Mouse (Mus musculus) lung, postnatal 4 days (tissue): ENCODE measurements around the gene Lingo3.
"Not testable (repeated sequence)": the region's sequence is repeated elsewhere in the genome, so short reads cannot be mapped to it uniquely, and the experiment has no call there.

ENCODE experiments used
- DNase-seq, 2 experiments: peaks; one replicate each; pipeline ENCODE4 v3.0.0; 2021

Lingo3 gene

GRCm38 (mm10) chr10:80819406-80819805 lies 24.4 kb downstream of the Lingo3 start:
- peak in 1 of 2 experiments; percentile 8 for DNase-seq

GRCm38 (mm10) chr10:80818599-80819281 lies 25.1 kb downstream of the Lingo3 start:
- DNase-seq, result peak in 1 of 2 experiments; percentile 19

DNA sequence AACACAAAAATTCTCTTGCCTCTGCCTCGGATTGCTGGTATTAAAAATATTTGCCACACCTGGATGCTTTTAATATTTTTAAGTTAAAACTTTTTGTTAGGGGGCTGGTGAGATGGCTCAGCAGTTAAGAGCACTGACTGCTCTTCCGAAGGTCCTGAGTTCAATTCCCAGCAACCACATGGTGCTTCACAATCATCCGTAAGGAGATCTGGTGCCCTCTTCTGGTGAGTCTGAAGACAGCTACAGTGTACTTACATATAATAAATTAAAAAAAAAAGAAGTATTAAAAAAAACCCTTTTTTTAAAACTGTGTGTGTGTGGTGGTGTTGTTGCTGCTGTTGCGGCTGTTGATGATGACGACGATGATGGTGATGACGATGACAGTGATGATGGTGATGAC lies 25.9 kb downstream of the Lingo3 start:
- not testable (repeated sequence) for DNase-seq

GRCm38 (mm10) chr10:80817164-80817563 lies 26.7 kb downstream of the Lingo3 start:
- peak in 1 of 2 experiments; percentile 9 for DNase-seq

DNA sequence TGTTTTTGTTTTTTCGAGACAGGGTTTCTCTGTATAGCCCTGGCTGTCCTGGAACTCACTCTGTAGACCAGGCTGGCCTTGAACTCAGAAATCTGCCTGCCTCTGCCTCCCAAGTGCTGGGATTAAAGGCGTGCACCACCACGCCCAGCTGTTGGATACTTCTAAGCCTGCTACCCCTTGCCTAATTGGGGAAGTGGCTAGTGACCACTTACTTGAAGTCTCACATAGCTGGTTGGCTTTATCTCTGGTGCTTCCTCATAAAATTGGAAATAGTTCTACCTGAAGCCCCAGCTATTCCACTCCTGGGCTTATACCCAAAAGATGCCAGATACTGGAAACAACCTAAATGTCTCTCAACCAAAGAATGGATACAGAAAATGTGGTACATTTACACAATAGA lies 27.5 kb downstream of the Lingo3 start:
- DNase-seq, result peak in 1 of 2 experiments; percentile 4

DNA sequence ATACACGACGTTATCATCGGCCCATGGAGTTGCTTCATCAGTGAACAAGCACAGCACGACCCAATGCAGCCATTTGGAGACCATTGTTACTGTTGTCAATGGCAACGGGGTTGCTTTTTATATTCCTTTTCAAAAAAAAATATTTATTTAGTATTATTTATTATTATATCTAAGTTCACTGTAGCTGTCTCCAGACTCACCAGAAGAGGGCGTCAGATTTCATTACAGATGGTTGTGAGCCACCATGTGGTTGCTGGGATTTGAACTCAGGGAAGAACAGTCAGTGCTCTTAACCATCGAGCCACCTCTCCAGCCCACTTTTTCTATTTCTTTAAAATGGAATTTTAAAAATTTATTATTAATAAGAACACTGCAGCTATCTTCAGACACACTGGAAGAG lies 29.0 kb downstream of the Lingo3 start:
- no peak for DNase-seq

DNA sequence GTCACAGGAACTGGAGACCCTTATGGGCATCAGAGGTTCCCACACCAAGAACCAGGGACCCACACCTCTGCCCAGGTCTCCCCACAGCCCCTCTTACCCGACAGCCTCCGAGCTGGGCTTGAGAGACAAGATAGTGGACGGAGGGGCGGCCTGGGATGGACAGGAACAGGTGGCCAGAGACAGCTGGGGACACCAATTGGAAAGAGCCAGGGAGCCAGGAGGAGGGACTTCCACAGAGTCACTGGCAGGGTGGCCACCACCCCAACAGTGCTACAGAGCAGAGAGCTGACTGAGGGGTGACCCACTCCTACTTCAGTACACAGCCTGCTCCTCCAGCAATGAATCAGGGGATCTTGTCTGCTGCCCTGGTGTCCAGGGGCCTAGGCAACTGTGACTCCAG lies 30.5 kb downstream of the Lingo3 start, which contains the start of gene Jsrp1:
TSS of gene Jsrp1 (minus strand) at position 133 of the 400 bp plus-strand sequence.
- DNase-seq, result peak in 1 of 2 experiments; percentile 12

GRCm38 (mm10) chr10:80812391-80813041 lies 31.3 kb downstream of the Lingo3 start:
- peak in 1 of 2 experiments; percentile 15 for DNase-seq

DNA sequence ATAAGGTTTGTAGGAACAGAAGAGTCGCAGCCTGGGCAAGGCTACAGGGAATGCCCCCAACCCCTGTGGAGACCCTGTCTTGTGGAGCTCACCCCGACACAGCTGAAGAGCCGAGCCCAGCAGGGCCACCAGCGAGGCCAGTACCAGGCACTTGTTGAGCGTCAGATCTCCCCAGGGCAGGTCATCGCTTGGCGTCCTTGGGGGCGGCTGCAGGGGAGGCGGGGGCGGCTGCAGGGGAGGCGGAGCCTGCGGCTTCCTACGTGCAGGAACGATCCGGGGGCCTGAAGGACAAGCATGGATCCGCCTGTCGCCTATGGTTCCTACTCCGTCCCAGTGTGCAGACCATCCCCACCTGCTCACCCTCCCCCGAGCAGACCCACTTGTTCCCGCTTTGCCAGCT lies 33.8 kb downstream of the Lingo3 start:
- DNase-seq, result peak in 1 of 2 experiments; percentile 18

GRCm38 (mm10) chr10:80808985-80809632 lies 34.7 kb downstream of the Lingo3 start:
- DNase-seq, result peak in 1 of 2 experiments; percentile 22

DNA sequence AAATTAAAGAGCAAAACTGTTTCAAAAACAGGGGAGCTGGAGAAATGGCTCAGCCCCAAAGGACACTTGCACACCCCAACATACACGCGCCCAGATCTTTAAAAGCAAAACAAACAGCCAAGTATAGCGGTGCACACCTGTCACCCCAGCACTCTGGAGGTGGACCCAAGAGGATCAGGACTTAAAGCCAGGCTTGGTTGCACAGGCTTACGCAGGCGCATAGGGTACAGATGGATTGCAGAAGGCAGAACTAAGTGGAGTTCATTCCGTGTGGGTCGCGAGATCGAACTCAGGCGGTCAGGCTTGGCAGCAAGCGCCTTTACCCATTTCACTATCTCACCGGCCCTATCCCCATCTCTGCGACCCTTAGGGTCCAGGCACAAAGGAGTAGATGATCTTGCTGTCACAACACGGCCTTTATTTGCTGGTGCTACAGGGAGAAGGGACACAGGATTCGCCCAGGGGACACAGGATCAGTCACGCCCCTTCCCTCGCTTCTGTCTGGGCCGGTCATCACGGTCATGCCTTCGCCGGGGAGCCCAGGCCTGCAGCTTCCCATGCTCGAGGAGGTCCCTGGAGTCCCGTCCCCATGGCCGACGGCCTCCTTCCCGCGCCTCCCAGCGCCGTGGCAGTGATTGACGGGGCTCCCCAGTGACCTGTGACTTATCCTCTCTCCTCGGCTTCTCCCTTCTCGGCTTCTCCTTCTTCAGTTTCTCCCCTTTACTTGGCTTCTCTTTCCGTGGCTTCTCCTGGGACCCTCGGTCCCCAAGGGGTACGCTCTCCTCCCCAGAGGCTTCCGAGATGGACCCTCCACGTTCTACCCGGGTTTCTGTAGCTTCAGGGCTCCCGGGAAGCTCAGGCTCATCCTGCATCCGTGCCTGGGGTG lies 35.5 kb downstream of the Lingo3 start:
- DNase-seq, result peak in 1 of 2 experiments; percentile 34

GRCm38 (mm10) chr10:80807057-80807627 lies 36.7 kb downstream of the Lingo3 start:
- DNase-seq, result peak; percentile 70 to 83

GRCm38 (mm10) chr10:80806341-80807056 lies 37.3 kb downstream of the Lingo3 start:
- DNase-seq, result peak in 1 of 2 experiments; percentile 24

- peak; percentile 72 to 84 for DNase-seq
Measured at GRCm38 (mm10) chr10:80805925-80806324, 37.9 kb downstream of the Lingo3 start.

DNA sequence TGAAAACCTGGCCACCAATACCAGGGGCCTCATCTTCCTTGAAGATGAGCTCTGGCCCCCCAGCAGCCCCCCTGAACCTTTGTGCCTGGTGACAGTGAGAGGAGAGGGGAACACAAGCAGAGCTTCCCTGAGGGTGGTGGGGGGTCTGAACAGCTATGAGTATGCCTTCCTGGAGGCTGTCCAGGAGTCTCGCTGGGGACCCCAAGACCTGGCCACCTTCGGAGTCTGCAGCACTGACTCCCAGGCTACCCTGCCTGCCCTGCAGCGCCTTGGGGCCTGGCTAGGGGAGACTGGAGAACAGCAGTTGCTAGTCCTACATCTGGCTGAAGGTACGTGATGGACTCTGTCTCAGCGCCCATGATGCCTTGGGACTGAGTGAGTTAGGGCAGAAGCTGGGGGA lies 38.5 kb downstream of the Lingo3 start:
- peak in 1 of 2 experiments; percentile 22 for DNase-seq

DNA sequence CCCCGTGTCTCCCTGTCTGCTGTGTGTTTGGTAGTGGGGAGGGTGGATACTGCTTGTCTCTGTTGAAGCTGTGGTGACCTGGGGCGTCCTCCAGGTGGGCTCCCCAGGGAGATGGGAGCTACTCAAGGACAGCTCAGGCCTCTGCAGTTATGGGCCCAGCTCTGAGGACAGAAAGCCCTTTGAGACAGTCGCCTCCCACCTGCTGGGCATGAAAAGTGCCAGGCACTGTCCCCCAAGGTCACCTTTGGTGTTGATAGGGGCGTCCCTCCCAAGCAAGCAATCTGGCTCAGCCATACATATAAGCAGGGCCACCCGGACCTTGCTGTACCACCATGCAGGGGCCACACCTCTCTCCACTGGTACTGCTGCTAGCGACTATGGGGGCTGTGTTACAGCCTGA lies 38.9 kb downstream of the Lingo3 start, which contains the start of gene Amh:
TSS of gene Amh (plus strand) at position 328 of the 400 bp plus-strand sequence.
- DNase-seq, result no peak

DNA sequence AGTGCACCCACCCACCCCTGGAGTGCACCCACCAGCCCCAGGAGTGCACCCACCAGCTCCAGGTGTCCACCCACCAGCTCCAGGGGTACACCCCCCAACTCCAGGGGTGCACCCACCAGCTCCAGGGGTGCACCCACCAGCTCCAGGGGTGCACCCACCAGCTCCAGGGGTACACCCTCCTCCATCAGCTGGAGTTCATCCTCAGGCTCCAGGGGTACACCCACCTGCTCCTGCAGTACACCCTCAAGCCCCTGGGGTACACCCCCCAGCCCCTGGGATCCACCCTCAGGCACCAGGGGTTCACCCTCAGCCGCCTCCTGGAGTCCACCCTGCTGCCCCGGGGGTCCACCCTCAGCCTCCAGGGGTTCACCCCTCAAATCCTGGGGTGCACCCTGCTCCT lies 39.5 kb downstream of the Lingo3 start:
- no peak for DNase-seq

DNA sequence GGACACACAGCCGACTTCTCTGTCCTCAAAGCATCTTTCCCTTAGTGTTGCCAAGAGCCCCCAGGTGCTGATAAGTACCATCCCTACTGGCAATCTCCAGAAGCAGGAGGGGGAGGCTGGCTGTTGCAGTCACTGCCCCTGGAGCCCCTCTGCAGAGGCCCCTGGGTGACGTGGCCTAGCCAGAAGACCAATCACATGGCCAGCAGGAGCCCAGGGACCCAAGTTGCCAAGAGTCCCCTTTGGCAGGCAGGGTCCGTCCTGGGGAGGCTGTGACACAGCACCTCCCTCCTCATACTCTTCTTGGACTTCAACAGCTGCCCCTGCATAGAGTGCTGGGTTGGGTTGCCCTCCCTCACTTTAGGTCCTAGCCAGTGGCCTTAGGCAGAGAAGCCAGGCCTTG lies 40.8 kb downstream of the Lingo3 start:
- DNase-seq, result peak in 1 of 2 experiments; percentile 18

- peak in 1 of 2 experiments; percentile 23 for DNase-seq
Measured at GRCm38 (mm10) chr10:80802204-80802912, 41.5 kb downstream of the Lingo3 start.

DNA sequence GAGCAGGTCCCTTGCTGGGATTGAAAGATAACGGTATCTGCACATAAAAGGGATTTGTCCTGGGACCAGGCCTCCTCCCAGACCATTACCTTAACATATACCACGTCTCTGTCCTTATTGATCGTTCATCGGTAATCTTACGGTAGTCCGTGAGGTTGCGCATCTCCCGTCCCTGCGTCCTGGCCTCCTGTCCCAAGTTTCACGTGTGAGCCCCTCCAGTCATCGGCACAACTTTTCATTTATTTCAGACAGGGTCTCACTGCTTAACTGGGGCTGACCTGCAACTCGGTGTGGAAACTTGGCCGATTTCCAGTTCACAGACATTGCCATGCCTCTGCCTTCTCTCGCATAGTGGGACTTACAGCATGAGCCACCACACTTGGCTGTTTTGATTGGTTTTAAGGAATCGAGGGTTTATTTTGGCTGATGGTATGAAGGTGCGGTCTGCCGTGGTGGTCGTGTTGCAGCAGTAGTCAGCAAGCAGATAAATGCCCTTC lies 44.7 kb downstream of the Lingo3 start:
- DNase-seq, result no peak
